Mouse (Mus musculus) liver, adult 2 months (tissue): ENCODE data around the gene Chdh.

Experiments
- CTCF ChIP-seq: fragments of 200-500 bp; IDR thresholded peaks from 2 replicates; pipeline ENCODE4 v1.5.1; 2011; ENCODE audit warnings: low read depth, low read length, control low read depth
- POLR2A ChIP-seq: fragments of 200-500 bp; IDR thresholded peaks from 2 replicates; pipeline ENCODE4 v1.6.1; 2011; ENCODE audit warnings: low read length, control low read depth; ENCODE audit not compliant: insufficient read depth; ENCODE audit errors: extremely low read depth

GRCm38 (mm10) chr14:29987276-29987675 is 21.5 kb upstream of the Chdh start:
- TF ChIP-seq POLR2A (no peak), CTCF (no peak)
